Mouse (Mus musculus): ENCODE data around the gene Olfr1408. TPM values are rescaled to one million over a fixed set of nuclear protein-coding genes. Genes with fewer than 3 reads are reported as not detected.

Gene Olfr1408
- not detected for total RNA-seq (2022)

DNA sequence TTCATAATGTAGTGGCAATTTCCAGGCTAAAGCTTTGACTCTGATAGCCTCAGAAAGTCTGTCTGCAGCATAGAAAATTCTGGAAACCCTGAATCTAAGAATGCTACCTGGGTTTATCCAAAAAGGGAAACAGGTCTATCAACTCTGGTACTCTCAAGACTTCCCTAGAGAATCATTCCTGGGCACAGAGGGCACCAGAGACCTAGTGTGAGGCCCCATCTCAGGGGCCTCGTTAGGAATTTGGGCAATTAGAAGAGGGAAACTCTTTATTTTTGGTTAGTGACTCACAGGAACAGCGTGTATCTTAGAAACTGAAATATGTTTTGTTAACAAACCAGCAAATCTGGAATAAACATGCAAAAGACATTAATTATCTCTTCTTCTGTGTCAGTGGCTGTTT lies at the start of gene Olfr1408:
Gene Olfr1408, minus strand, starts transcription at position 101 of the 400 bp plus-strand sequence.
- no peak for DNase-seq (ENCODE audit: low spot score in 2 of 2)

- DNase-seq (ENCODE audit: low spot score in 2 of 2), result no peak
Measured at GRCm38 (mm10) chr1:173174154-173174842, 37.1 kb upstream of the Olfr1408 start.

Other genes with a start within 250 kb of the Olfr1408 start
- gene Apcs, start 242.3 kb downstream of the Olfr1408 start, total RNA-seq (2022), result not detected
- not detected for gene Olfr16, start 187.0 kb downstream of the Olfr1408 start, total RNA-seq (2022)
- not detected for gene Olfr1406, start 53.3 kb upstream of the Olfr1408 start, total RNA-seq (2022)
- not detected for gene Olfr218, start 60.4 kb upstream of the Olfr1408 start, total RNA-seq (2022)
- not detected for gene Olfr1404, start 75.0 kb upstream of the Olfr1408 start, total RNA-seq (2022)
- not detected for gene Fcer1a, start 89.8 kb upstream of the Olfr1408 start, total RNA-seq (2022)
- not detected for gene Olfr418, start 128.6 kb upstream of the Olfr1408 start, total RNA-seq (2022)
- gene Mptx2, start 140.4 kb upstream of the Olfr1408 start, total RNA-seq (2022), result not detected
- gene Ackr1, start 196.4 kb upstream of the Olfr1408 start, total RNA-seq (2022), result 10 to 100 TPM; 58.7 to 67.1 (median 61.4) TPM
- gene Aim2, start 213.5 kb upstream of the Olfr1408 start, total RNA-seq (2022), result 1 to 10 TPM; 3.9 to 9.2 (median 5.1) TPM
- gene Cadm3, start 230.3 kb upstream of the Olfr1408 start, total RNA-seq (2022), result 100 to 1,000 TPM; 384 to 405 (median 400) TPM